Mouse (Mus musculus) retina, postnatal 7 days (tissue): ENCODE measurements around the gene Oaz2.
"Not testable (repeated sequence)": the region's sequence is repeated elsewhere in the genome, so short reads cannot be mapped to it uniquely, and the experiment has no call there.

Experiments
- DNase-seq: peaks from one replicate; pipeline ENCODE4 v3.0.0-alpha.2; 2012; ENCODE audit warnings: low read depth, low spot score

Gene Oaz2

DNA sequence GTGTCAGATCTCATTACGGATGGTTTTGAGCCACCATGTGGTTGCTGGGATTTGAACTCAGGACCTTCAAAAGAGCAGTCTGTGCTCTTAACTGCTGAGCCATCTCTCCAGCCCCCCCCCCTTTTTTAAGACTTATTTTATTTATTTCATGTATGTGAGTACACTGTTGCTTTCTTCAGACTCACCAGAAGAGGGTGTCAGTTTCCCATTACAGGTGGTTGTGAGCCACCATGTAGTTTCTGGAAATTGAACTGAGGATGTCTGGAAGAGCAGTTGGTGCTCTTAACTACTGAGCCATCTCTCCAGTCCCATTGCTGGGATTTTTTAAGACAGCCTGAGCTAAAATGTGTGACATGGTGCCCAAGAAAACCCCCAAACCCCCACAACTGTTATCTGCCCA, 15.8 kb upstream of the Oaz2 start:
- DNase-seq = not testable (repeated sequence)

DNA sequence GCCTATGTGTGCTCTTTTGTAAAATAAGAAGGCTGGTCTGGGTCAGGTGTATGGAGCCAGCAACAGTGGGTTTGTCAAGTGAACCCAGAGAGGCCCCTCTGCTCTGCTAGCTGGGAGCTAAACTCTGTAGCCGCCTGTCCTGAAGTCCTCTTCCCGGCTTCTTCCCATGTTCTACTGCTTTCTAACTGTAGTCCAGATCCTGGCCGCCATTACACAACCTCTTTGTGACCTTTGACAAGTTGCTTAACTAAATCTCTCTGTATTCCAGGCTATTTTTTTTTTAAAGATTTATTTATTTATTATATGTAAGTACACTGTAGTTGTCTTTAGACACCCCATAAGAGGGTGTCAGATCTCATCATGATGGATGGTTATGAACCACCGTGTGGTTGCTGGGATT, 14.1 kb upstream of the Oaz2 start:
- no peak for DNase-seq

DNA sequence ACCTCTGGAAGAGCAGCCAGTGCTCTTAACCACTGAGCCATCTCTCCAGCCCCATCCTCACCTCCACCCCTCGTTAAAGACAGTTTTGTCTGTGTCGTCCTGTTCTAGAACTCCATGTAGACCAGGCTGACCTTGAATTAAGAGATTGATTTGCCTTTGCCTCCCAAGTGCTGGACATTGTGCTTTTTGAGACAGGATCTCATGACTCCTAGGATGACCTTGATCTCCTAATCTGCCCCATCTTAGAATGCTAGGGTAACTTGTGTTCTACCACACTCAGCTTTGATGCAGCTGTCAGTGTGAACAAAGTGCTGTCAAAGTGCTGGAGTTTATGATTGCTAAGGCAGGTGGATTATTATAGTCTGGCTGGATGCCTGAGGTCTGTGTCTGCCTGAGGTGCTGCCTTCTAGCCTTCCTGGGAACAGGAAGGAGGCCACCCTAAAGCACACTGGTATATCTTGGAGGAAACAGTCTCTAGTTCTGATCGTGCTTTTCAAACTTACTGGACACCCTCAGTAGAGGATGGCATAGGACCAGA, 13.0 kb upstream of the Oaz2 start:
- no peak for DNase-seq

DNA sequence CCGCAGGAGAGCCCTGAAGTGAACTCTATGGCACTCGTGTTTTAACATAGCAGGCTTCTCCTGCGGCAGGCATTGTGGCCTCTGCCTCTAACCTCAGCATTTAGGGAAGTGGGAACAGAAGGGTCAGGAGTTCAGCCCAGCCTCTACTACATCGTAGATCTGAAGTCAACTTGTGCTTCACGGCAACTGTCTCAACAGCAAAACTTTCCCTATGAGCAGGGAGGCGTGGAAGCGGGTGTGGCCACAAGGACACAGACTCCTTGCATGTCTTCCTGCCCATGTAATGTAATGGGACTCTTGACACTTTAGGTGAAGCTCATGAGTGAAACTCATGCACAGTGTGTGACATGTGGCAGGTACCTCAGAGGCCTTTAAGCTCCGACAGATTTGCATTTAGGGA, 12.3 kb upstream of the Oaz2 start:
- no peak for DNase-seq

DNA sequence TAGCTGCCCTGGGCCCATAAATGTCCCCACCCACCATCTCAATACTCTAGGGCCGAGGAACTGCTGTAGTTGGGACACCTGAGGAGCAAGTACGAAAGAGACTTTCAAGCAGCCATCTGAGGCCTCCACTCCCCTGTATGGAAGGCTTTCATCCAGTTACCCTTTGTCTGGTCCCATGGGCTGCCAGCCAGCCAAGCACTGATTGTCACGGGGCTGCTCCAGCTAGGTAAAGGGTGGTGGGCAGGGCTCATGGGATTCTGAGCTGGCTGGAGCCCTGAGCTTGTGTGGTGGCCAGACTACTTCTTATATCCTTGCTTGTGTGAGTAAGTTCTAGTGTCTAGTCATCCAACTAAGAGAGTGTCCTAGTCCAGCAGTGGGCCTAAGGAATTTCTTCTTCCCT, 10.6 kb upstream of the Oaz2 start:
- DNase-seq = no peak

DNA sequence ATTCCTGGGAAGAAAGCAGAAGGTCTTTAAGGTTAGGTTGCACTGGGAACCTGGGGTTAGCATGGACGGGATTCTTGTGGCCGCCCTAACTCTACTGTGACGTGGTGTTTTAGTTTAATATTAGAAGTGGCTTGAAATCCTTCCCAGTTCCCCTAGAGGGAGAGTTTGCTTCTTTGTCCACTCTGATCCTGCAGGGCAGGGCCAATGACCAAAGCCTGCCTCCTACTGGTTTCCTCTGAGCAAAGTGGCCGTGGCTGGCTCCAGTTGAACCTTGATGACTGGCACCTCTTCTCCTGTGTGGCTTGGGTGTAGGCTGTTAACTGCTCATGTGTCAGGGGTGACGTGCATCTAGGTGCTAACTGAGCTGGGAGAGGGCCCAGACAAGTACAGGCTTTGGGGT, 6.8 kb upstream of the Oaz2 start:
- no peak for DNase-seq

DNA sequence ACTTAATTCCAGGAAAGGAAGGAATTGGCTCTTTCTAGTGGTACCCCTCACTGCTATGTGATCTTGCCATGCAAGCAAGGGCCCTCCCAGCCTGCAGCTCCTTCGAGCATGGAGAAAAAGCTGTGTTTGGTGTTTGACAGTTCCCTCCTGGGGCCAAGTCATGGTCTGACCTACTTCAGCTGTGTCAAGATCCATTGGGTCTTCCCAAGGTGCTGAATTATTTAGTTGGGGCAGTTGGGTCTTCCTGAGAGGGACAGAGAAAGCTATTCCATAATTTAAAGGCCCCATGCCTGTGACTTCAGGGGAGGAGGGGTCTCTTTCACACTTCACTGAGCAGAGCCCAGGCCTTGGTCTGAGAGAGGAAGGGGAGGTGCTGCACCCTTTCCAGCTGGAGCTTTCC, 6.3 kb upstream of the Oaz2 start:
- DNase-seq = no peak

DNA sequence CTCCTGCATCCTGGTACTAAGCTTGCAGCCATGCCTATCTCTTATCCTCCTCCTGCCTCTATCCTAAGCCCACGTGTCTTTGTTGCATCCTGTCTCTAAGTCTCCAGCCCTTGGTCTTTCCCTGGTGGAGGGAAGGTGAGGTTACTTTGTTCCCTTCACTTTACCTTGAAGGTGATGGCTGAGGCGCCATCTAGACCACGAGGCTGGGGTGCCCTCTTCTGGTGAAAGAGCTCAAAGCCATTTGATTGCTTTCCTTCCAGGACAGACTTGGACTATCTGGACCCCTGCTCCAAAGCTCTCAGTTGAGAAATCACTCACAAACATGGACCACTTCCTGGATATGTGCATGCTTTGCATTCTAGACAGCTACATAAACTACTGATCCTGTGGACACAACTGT, 3.6 kb upstream of the Oaz2 start:
- DNase-seq = peak; percentile 57

DNA sequence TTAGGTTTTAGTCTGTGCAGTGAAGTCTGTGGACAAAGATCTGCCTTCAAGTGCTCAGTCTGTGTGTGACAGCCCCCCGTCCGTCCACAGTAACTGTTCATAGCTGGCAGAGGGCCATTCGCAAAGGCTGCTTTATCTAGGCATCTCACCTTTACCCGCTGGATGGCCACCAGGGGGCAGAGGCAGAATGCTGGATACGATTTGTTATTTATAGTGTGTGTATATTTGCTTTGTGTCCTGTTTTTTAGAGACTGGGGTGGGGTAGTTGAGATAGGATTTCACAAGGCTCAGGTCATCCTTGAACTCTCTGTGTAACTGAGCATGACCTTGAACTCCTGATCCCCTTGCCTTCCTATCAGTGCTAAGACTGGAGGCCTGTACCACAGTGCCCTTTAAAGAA, 1.8 kb upstream of the Oaz2 start:
- peak; percentile 52 for DNase-seq

DNA sequence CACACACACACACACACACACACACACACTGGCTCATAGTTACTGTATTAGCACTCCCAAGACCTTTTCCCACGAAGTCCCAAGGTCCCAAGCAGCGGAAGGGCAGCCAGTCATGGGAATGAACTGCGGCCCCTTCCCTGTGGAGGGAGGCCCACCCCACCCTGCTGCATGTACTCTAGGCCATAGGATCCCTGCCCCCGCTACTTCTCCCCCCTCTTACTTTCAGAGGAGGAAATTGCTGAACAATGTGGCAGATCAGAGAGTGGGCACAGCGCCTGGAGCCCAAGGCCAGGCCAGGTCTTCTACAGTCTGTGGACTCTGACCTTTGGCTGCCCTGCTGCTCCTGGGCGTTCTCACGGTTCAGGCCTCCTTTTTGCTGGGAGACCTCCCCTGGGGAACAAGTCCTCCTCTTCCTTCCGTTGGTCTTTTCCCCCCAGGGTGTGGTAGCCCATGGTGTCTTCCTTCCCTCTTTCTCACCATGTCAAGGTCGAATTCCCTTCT, 3.7 kb downstream of the Oaz2 start:
- no peak for DNase-seq

DNA sequence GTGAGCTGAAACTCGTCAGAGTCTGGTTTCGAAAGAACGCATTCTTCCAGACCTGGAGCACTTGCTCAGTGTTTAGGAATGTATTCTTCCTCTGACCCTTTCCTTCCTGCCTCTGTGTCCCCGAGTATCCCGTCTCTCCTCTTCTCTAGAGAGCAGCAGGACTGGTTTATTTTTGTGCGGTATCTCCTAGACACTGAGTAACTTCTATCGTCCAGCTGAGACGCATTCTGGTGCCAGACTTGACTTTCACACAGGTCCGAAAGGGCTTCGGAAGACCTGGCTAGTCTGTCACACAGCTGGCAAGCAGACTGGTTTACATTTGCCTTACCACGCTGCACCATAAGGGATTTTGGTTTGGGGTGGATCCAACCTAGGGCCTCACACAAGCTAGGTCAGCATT, 5.2 kb downstream of the Oaz2 start:
- DNase-seq = no peak

DNA sequence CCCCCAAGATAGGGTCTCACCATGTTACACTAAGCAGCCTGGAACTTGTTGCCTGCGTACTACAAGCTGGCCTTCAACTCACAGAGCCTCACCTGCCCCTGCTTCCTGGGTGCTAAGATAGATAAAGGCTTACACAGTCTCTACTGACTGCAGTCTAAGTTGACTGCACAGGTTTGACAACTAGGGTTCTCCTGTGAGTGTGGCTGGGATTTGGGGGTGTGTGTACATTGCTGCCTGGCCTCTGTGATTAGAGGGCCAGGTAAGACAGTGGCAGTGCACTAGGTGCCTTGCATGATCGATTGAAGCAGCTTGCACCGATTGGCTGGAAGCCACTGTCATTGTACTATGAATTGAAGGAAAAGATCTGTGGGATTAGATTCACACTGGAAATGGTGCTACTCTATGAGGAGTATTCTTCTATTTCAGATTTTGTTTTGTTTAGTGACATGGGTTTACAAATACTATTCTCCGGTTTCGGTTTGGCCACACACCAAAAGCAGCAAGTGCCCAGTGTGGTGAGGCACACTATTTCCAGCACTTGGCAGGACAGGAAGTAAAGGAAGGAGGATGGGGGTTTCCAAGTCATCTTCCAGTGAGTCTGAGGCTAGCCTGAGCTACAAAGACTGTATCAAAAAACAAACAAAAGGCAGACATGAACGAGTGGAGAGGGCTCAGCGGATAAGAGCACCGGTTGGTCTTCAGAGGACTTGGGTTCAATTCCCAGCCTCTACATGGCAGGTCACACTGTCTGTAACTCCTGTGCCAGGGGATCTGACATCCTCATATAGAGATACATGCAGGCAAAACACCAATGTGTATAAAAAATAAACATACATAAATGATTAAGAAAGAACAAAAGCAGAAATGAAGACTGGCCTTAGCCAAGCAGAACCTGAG, 7.9 kb downstream of the Oaz2 start:
- no peak for DNase-seq

DNA sequence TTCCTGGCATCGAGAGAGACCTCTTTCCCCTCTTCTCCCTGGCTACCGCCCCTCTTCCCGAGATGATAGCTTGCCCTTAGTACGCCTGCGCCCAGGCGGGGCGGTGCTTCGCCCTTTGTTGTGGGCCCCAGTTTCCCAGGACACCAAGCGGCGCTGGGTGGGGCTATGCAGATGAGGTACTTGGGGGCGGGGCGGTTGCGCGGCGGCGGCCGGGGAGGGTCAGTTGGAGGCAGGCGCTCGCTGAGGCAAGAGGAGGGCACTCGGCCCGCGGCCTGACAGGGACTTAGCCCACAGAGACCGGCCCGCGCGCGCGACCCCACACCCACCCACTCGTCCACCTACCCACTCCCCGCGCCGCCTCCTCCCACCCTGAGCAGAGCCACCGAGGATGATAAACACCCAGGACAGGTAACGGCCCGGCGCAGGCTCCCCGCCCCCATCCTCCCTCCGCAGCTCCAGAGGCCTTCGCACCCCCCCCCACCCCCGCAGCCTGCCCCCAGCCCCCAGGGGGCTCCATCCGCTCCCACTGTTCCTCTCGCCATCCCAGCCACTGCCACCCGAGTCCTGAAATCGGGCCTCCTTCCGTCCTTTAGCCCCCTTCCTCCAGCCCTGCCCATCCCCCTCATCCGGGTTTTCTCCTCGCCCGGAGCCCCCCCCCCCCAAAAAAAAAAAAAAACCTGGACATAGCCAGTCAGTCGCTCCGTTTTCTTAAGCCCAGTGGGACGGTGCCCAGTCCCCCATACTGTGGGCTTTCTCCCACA, 8.7 kb downstream of the Oaz2 start:
- peak; percentile 94 for DNase-seq

DNA sequence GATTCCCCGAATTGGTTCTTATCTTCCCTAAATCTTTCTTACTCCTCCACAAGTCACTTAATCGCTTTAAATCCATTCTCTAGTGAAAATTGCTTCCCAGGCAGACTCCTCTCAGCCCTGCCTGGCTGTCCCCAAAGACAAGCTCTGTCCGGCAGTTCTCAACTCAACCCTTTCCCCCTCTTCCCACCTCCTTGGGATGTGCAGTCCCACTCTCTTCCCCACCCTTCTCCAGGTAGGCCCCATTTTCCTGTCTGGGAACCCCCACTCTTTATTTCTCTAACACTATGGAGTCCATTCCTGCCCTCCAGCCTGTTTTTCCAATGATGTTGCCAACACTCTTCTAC, 9.3 kb downstream of the Oaz2 start:
- DNase-seq = no peak

DNA sequence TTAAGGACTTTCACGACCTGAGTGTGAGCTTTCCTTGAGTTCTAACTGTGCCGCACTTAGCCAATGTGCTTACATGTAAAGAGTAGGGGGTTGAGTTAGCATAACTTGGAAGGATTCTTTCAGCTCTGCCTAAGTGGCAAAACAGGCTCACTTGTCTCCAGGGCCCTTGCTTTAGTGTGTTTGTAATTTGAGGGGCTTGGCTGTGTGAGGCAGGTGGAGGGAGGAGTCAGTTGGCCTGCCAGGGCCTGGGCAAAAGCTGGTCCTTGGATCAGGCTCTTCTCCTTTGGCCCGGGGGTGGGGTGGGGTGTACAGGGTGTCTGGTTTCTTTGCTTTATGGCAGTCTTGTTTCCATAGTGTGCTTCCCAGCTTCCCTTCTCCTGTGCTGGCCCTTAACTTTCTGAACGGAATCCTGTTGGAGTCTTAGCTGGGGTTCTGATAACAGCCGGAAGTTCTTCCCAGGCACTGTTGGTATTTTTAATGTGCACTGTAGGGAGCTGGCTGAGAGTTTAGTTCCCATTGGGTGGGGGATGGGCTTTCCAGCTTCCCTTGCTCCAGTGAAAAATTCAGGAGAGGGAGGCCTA, 11.5 kb downstream of the Oaz2 start:
- DNase-seq = no peak

DNA sequence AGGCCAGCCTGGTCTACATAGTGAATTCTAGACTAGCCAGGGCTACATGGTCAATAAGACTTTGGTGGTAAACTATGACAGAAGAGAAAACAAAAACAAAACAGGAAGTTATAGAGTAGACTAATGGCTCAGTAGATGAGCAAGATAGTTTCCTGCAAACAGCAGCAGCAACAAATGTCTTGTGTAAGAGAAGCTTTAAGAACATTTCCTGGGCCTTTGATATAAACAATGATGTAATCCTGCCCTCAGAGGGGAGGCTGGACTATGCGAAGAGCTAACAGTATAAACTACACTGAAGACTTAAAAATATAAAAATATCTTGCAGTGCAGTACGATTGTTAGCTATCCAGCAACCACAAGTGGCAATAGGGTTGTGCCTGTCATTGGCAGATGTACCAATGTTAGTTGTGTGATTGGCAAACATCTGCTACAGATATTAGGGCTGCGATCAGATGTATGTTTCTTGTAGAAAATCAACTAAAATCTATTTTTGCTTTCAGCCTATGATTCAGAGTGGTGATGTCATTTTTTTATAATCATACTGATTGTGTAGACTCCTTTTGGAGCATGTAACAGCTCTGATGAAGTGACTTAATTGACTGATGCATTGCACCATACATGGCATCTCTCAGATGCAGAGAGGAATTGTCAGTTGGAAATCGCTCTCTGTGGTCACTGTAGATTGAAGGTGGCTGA, 13.3 kb downstream of the Oaz2 start:
- DNase-seq = no peak

DNA sequence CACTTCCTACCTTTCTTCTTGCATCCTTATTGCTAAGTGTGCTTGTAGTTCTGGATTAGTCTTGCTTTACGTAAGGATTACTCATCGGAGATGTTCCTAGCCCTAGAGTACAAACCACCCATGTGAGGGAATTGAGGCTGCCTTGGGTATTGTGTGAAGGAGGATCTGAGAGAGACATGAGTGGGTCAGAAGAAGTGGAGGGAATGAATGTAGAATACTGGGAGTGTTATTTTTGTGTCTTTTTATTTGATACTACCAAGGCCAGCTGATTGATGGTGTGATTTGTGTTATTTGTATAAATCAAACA, 13.8 kb downstream of the Oaz2 start:
- DNase-seq = no peak

DNA sequence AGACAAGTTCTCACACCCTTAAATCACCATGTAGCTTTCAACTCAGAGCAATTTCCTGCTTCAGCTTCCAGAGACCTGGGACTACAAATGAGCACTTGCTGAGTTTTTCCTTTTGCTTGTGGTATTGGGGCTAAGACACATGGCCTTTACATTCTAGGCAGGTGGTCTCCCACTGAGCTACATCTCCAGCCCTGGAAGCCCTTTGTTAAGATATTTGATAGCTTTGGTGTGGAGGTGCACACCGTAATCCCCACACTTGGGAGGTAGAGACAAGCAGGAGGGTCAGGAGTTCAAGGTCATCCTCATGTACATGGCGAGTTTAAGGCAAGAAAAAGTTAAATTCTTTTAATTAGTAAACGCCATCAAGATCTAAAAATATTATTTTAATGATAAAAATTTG, 14.4 kb downstream of the Oaz2 start:
- DNase-seq = no peak

DNA sequence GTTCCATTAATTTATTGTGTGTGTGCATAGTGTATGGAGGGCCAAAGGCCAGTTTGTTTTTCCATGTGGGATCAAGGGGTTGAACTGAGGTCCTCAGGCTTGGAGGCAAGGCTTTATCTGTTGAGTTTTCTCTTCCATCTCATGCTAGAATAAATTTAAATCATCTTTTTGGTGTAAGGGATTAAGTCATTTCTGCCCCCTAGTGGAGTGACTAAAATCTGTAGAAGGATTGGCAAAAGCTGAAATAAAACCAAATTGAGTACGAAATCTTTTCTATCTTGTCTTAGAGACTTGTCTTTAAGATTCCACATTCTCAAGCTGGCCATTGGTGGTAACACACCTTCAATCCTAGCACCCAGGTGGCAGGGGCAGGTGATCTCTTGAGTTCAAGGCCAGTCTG, 15.2 kb downstream of the Oaz2 start:
- no peak for DNase-seq

DNA sequence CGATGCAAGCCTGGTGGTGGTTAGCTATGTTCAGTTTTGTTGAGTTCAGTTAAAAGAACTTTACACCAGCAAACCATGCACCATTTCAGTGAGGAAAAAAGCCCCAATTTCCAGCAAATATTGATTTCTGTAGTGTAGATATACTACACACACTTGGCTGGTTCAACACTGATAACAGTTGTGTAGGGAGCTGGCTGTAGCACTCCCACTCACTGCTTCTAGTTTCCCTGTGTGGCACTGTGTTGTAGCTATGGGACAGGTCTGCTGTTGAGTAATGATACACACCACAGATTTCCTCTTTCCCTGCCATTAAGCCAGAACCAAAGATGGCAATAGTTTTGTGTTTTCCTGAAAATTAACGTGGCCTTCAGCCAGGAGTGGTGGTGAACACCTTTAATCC, 16.9 kb downstream of the Oaz2 start:
- DNase-seq = no peak

DNA sequence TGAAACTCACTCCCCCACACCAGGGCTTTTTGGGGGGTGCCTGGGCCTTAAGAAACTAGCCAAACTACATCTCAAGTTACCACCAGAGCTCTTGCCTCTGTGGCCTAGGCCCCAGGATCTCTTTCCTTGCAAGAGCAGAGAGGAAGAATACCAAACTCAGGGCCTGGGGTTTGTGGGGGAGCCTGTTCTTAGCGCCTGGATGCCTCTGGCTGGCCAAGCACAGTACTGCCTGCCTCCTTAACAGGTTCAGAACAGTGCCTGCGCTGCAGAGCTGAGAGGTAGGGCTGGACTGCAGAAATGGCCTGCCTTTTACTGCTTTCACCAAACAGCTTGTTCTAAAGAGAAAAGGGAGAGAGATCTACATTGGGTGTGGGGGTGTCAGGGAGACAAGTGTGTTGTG, 22.1 kb downstream of the Oaz2 start:
- not testable (repeated sequence) for DNase-seq

DNA sequence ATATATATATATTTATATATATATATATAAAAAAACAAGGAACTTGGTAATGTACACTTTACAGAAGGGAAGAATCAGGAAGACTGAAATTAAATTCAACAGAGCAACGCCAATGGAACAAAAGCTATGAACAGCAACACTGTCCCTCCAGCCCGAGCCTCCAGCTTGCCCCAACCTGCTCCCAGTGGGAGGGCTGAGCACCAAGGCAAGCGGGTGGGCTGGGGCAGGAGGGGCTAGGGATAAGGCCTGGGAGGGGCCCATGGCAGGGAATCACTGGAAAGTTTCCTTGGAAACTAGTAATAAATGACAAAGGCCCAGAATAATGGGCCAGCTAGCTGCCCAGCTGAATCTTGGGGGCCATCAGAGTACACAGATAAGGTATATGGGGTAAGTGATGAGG, 24.7 kb downstream of the Oaz2 start:
- no peak for DNase-seq
